7 mouse cellular contexts compared by ENCODE assay signal in genomic region chr11:109902616-109903598, GRCm38 (mm10).
A peak's percentile ranks its signal among the peaks of the same experiment; 100 is the strongest.
DNase-seq lines count a peak whose midpoint lies in the region; ATAC-seq lines count a peak whose summit lies in the region.

No protein-coding gene starts in this region.

- WGBS in embryonic facial prominence, embryonic 14.5 days = 16% methylated on average over 6 of the region's 6 CpGs
- WGBS in limb, embryonic 15.5 days = 15% methylated on average over 6 of the region's 6 CpGs
- 54% methylated on average over 6 of the region's 6 CpGs for WGBS in liver, embryonic 12.5 days (ENCODE audit: insufficient replicate concordance)

- ATAC-seq in embryonic facial prominence, embryonic 14.5 days (ENCODE audit: low read depth) = peak; percentile 84; the same call in 1 of the 2 replicates
- no peak for ATAC-seq in limb, embryonic 15.5 days (ENCODE audit: insufficient number of reproducible peaks, low FRiP score, low TSS enrichment, low read depth)
- no peak for ATAC-seq in liver, embryonic 12.5 days

- H3K4me1 ChIP-seq in embryonic facial prominence, embryonic 14.5 days (ENCODE audit: control insufficient read depth, insufficient read depth, low read length) = peaks cover 8% of the 10 kb centered on the region
- H3K4me1 ChIP-seq in limb, embryonic 15.5 days = peaks cover 9% of the 10 kb centered on the region; the same call in 1 of the 2 replicates
- no peaks in the 10 kb centered on the region for H3K4me1 ChIP-seq in liver, embryonic 12.5 days

- no peaks in the 10 kb centered on the region for H3K36me3 ChIP-seq in embryonic facial prominence, embryonic 14.5 days (ENCODE audit: control insufficient read depth, insufficient read depth, low read length)
- no peaks in the 10 kb centered on the region for H3K36me3 ChIP-seq in limb, embryonic 15.5 days
- no peaks in the 10 kb centered on the region for H3K36me3 ChIP-seq in liver, embryonic 12.5 days

- H3K27ac ChIP-seq in embryonic facial prominence, embryonic 14.5 days (replicated peaks; ENCODE audit: low read depth, low read length) = peak overlapping the region; percentile 19
- H3K27ac ChIP-seq in limb, embryonic 15.5 days = peak overlapping the region; percentile 74
- H3K27ac ChIP-seq in liver, embryonic 12.5 days = no peak overlapping the region

- no peak overlapping the region for H3K4me3 ChIP-seq in embryonic facial prominence, embryonic 14.5 days (ENCODE audit: low read depth, low read length)
- no peak overlapping the region for H3K4me3 ChIP-seq in limb, embryonic 15.5 days
- no peak overlapping the region for H3K4me3 ChIP-seq in liver, embryonic 12.5 days

- H3K27me3 ChIP-seq in embryonic facial prominence, embryonic 14.5 days (replicated peaks; ENCODE audit: control insufficient read depth, insufficient read depth, low read length) = no peaks in the 10 kb centered on the region
- no peaks in the 10 kb centered on the region for H3K27me3 ChIP-seq in limb, embryonic 15.5 days
- no peaks in the 10 kb centered on the region for H3K27me3 ChIP-seq in liver, embryonic 12.5 days (replicated peaks)

- no peak overlapping the region for H3K9ac ChIP-seq in embryonic facial prominence, embryonic 14.5 days (ENCODE audit: low read depth, low read length)
- no peak overlapping the region for H3K9ac ChIP-seq in limb, embryonic 15.5 days
- no peak overlapping the region for H3K9ac ChIP-seq in liver, embryonic 12.5 days

- no peaks in the 10 kb centered on the region for H3K9me3 ChIP-seq in embryonic facial prominence, embryonic 14.5 days (ENCODE audit: control insufficient read depth, low read length)
- no peaks in the 10 kb centered on the region for H3K9me3 ChIP-seq in limb, embryonic 15.5 days
- H3K9me3 ChIP-seq in liver, embryonic 12.5 days (replicated peaks) = no peaks in the 10 kb centered on the region

- intact Hi-C loops in left cerebral cortex, postnatal 14 days (cut with DNase I) = no loop called here
- intact Hi-C loops in left cerebral cortex, postnatal 4 days (cut with DNase I) = no loop called here

- peak; percentile 43 to 49 for DNase-seq in left cerebral cortex, postnatal 14 days (ENCODE audit: low spot score in 2 of 2)
- DNase-seq in left cerebral cortex, postnatal 4 days = no peak
- DNase-seq in adipocyte (ENCODE audit: low spot score) = peak; percentile 75
- peak; percentile 94 for DNase-seq in embryonic facial prominence, embryonic 14.5 days (ENCODE audit: low spot score)
- no peak for DNase-seq in thymus, postnatal 25 days

- H3K4me2 ChIP-seq in embryonic facial prominence, embryonic 14.5 days (ENCODE audit: low read depth, low read length) = no peak overlapping the region
- H3K4me2 ChIP-seq in limb, embryonic 15.5 days = no peak overlapping the region
- no peak overlapping the region for H3K4me2 ChIP-seq in liver, embryonic 12.5 days

Comparison
In these comparisons a context has a peak if more than half of its experiments do, and no peak if none do; other contexts are left out.
1. DNase-seq: peak in left cerebral cortex, postnatal 14 days (2 of 2), adipocyte (single experiment) and embryonic facial prominence, embryonic 14.5 days (single experiment); none in left cerebral cortex, postnatal 4 days (single experiment) and thymus, postnatal 25 days (single experiment).